Mouse (Mus musculus) right cerebral cortex, postnatal 10 days (tissue): ENCODE measurements around the gene Hhipl2.
"Not testable (repeated sequence)": the region's sequence is repeated elsewhere in the genome, so short reads cannot be mapped to it uniquely, and the experiment has no call there.

Experiments used
- DNase-seq, 2 experiments: peaks; one replicate each; pipeline ENCODE4 v3.0.0; 2021; ENCODE audit warnings: low spot score in 2 of 2

Hhipl2 gene

DNA sequence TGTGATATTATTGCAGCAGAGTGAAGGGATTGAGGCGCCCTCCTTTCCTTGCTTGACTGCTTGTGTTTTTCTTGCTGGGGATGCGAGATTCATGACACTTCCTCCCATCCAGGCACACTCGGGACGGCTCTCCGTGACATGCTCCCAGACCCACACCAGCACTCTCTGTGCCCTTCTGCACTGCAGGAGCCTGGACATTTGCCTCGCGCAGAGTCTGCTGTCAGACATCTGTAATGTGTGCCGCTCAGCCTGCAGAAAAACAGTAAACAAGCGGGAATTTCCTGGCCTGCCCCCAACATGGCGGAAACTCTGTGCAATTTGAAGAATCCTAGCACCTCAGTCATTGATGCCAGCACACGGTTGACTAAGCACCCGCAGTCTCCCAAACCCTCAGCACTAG is at the start of gene Hhipl2:
TSS of gene Hhipl2 (plus strand) at position 343 of the 400 bp plus-strand sequence.
- DNase-seq = no peak

DNA sequence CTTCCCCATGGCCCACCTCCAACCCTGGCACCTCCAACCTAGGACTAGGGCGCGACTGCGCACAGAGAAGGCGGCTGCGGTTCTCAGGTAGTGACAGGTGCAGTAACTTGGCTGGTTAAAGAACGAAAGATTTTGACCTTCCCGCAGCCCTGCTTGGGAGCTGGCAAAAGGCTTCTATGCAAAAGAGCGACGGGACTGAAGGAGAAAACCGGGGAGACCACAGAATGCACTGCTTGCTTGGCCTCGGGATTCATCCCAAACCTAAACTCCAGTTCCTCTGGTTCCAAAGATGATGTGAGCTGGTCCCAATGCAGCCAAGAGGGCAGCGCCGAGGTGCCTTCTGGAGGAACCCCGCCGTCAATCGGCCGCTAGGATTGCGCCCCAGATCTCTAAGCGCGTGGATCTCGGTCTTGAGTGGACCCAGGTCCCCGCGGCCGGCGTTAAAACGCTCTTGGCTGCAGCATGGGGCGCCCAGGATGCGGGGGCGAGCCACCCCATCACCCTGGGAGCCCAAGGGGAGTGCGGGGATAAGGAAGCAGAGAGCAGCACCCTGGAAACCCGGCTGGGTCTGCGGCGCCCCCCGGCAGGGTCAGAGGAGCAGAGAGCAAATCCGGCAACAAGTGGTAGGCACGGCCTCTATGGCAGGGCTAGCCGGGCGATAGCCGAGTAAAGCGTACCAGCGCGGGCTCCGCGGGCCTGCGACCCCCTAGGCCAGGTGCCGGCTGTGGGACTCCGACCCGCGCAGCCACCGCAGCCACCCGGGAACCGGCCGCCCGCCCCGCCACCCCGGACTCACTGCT is 49.2 kb upstream of the Hhipl2 start:
- no peak for DNase-seq

DNA sequence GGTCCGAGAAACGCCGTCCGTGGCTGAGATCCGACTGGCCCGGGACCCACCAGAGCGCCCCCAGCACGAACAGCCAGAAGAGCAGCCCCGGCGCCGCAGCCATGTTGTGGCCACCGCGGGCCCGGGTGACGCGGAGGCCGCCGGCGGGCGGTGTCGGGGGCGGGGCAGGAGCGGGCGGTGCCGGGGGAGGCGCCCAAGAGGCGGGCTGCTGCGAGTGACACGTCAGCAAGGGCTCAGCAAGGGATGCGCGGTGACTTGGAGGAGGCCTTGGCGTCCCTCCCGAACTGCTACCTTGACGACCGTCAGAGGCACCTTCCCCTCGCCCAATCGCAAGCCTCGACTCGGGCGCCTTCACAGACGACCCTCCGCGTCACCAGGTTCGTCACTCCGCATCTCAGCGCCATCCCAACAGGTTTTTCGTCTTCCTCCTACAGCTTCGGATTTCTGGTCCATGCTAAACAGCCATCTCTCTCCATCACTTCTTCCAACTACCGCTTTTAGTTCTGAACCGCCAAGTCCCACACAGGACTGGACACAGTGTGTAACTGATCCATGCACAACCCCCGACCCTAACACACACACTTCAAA is 48.5 kb upstream of the Hhipl2 start, which contains the start of gene Mia3:
TSS of gene Mia3 (minus strand) at position 127 of the 588 bp plus-strand sequence.
- peak; percentile 99 for DNase-seq

DNA sequence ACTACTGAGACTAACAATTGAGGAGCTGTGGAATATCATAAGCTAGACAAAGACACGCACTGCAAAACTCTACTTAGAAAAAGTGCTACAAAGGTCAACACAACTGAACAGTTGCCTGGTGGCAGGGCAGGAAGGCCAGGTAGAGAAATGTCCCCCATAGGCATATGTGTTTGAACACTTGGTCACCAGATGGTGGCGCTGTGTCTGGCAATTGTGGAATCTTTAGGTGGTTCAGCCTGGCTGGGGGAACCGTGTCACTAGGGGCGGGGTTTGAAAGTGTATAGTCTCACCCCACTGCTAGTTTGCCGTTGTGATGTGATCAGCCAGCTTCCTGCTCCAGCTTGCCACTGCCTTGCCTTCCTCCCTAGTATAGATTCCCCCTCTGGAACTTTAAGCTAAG is 43.3 kb upstream of the Hhipl2 start:
- no peak for DNase-seq

DNA sequence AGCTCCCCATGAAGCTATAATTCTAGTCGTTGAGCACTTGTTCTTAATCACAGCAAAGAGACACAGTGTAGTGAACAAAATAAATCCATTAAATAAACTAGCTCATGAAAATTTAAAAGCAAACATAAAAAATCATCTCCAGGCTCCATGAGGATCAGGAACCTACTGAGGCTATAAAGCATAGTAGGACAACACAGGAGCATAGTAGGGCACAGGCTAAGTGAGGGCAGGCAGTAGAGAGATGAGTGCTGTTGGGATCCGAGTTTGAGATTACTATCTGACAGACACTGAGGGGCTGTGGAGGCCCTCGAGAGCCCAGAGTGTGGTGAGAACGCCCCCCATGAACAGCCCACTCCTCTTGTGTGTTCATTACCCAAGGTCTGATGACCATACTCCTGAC is 41.0 kb upstream of the Hhipl2 start:
- no peak for DNase-seq

DNA sequence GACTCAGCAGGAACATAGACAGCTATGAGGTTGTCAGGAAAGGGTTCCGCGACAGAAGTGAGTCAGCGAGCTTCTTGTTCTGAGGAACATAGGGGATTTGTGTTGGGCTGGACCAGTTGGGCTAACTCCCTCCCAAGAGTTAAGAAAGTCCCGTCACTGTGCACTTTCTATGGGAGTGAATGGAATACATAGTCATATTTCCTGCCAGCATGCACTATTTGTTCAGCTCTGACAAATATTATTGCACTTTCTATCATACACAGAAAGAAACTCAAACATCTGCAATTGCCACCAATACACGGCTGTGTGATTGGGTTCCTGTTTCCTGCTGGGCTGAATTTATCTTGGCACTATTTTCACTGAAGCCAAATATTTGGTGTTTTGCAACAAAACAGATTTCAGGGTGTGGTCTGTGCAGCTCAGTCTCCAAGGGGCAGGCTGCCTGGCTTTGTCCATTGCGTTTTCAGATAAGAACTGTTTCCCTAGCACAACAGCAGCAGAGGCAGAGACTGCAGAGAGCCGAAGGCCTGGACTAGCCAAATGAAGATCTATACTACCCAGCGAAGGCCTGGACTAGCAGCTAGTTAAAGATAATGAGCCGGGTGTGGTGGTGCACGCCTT is 39.6 kb upstream of the Hhipl2 start:
- no peak for DNase-seq

DNA sequence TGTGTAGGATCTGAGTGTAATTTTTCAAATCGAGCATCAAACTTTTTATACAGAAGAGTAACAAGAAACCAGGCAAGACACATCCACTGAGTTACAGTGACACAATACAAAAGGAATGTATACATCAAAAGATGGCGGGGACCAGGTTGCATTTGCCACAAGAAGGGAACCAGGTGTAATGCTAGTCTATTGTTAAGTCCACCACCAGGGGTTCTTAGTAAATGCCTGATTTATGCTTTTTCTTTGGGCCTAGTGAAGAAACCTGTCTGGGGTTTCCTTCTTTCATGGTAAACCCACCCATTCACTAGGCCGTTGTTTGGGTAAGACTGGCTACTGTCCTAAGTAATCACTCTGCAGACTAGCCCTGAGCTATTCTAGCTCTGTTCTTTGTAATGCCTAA is 38.6 kb upstream of the Hhipl2 start:
- DNase-seq = not testable (repeated sequence)

DNA sequence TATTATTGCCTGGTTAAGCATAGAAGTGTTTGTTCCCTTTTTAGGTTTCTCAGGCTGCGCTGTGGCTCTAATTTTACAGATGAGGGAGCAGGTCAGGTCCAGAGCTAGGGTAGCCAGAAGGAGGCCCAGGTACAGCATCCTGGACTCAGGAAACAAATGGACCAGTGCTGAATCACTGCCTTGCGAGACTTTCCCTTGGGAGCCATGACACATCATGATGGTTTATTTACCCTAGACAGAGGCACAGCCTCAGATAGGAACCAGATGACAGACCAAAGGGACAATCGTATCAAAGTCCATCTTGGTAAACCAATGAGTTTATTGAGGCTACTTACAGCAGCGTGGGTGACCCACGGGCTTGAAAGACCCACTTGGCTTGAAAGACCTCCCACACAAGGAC is 36.2 kb upstream of the Hhipl2 start:
- DNase-seq = no peak

DNA sequence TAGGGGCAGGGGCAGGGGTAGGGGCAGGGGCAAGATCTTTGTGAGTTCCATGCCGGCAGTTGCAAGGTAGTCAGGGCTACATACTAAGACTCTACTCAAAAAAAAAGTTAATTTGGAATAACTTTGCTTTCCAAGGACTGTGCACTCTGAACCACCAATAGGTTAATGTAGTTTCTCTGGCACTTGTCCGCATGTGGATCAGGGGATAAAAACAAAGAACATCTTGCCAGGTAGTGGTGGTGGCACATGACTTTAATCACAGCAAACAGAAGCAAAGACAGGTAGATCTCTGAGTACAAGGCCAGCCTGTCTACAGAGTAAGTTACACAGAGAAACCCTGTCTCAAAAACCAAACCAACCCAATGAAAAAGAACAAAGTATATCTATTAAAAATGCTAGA is 35.4 kb upstream of the Hhipl2 start:
- DNase-seq = no peak

DNA sequence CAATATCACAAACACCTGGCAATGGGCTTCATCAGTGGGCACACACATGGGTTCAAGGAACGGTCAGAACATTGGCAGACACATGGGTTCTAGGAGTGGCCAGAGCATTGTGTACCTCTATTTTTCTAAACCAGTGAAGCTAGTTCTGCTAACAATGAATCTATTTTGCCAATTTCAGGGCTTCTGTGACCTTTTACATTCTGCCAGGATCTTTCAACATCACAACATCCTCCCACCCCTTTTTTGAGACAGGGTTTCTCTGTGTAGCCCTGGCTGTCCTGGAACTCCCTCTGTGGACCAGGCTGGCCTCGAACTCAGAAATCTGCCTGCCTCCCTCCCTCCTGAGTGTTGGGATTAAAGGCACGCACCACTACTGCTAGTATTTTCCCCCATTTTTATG is 30.6 kb upstream of the Hhipl2 start:
- DNase-seq = not testable (repeated sequence)

DNA sequence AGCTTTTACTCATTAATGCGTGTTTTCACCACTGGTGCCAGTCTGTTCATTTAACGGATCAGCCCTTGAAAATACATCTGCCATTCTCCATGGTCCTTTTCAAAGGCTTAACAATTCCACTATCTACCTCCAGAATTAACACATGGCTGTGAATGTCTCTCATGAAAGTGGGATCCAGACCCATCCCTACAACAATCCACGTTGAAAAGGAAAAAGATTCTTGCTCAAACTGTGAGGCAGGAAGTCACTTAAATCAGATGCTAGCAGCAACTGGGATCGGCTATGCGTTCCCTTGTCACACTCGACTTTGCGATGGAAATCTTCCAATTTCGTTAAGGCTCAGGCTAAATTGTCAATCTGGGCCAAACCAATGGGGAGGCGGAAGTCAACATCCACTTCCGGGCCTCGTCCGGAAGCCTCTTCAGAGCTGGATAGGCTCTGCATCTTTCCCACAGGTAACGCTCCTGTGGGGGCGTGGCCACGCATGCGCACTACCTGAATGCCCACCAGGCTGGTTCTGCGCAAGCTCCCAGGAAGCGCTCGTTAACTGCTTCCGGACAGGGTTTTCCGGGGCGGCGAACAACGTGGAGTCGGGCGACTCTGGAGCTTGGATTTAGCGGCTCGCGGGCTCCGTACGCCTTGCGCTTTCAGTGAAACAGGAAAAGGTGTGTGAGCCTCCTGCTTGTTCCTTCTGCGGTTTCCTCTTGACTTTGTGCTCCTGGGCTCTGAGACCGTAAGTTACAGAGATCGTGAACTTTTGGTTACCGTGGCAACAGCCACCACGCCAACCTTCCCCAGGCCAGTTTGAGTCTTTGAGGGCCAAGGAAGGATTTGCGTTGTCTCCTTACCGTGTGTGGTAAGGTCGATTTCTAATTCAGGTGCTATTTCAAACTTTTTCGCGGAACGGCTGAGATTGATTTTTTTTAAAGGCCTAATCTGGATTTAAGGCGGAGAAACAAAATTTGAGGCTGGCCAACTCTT is 29.3 kb upstream of the Hhipl2 start, which contains the start of gene Taf1a:
TSS of gene Taf1a (plus strand) at position 556 of the 981 bp plus-strand sequence.
- peak; percentile 96 to 97 for DNase-seq

DNA sequence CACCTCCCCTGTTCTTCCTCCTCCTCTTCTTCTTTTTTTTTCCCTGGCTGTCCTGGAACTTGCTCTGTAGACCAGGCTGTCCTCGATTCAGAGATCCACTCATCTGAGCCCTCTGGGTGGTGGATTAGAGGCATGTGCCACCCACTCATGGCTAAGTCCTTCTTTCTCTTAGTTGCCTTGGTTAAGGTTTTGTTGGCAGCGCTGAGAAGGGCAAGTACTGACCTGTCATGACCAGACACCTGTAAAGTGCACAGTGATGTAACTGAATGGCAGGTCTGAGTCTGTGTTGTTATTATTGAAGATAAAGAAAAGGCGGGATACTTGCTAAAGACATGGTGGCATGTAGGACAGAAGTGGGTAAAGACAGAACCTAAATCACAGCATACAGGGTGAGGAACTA is 14.6 kb upstream of the Hhipl2 start:
- DNase-seq = no peak

DNA sequence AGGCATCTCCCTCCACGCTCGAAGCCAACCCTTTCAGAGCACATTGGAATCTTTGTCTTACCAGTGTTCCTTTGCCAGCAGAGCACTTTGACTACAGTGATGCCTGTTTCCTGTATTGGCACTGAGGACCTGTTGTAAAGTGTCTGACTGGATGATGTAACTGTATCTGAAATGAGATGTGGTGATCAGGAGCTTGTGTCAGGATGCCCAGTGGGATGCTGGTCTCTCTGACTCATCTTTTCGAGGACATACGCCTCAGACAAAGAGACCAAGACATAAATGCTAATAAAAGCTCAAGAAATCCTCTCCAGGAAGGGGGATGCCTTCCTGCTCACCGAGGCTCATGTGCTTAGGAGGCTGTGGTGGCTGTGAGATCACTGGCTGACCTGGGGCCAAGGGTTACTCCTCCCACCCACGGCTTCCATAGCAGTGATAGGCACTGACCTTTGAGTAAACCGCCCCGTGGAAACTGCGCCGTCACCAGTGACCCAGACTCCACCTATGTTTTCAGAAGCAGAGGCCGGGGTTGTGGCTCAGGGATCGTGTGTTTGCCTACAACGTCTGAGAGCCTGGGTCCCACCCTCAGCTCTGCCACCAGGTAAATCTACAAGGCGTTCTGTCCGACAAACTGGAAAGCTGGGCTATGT is 3.8 kb upstream of the Hhipl2 start:
- DNase-seq = no peak

DNA sequence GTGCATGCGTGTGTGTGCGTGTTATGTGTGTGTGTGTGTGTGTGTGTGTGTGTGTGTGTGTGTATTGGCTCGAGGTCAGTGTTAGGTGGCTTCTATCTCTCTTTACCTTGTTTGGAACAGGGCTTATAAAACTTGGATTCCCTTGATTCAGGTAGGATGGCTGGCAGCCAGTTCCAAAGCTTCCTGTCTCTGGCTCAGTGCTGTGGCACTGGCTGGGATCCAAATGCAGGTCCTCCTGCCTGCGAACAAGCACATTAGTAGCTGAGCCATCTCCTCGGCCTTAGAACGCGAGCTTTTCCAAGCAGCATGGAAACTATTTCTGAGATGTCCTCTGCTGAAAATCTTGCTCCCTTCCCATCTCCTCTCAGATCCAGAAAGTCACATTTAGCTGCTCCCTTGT is 1.7 kb downstream of the Hhipl2 start:
- DNase-seq = no peak

DNA sequence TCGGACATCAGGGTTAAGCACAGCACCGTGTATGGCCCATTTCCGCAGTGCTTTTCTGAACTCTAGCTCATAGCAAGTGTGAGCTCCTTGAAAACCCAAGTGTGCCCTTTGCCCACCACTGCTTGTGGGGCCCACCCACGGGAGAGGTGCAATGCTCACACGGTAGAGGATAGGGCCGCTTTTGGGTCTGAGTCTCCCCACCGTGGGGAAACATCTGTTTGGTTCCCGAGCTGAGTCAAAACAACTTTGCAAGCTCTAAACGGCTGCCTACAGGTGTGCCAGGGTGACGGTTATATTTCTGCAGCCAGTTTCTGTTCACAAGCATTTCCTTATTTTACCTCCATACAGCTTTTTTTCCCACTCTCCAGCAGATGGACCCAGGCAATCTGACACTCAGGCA is 2.3 kb downstream of the Hhipl2 start:
- DNase-seq = no peak

DNA sequence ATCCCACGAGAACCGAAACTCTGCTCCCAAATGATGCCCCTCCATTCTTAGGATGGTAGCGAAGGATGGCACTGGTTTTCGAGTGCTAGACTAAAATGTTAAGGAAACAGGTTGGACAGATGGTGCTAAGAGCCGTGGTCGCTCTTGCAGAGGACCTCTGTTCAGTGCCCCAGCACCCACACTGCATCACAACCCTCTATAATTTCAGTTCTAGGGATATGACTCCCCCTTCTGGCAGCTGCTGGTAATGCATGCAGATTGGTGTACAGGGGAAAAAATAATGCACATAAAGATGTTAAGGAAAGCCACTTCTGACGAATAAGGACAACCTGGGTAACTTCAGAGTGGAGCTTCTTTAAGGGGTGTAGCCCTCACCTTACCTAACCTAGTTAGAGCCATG is 6.1 kb downstream of the Hhipl2 start:
- DNase-seq = no peak

DNA sequence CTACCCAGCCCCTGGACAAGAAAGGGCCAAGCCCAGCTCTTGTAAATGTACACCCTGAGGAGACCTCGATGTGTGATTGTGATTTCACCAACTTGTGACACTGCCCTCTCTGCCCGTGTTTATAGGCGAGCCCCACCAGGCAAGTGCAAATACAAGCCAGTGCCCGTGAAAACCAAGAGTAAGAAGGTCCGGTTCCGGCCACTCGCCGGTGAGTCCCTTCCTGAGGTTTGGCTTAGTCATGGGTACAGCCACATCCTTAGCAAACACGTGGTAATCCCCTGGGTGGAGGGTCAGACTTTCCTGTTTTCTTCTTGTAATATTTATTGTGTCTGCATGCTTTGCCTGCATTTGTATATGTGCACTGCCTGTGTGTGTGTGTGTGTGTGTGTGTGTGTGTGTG is 16.9 kb downstream of the Hhipl2 start:
- no peak for DNase-seq

DNA sequence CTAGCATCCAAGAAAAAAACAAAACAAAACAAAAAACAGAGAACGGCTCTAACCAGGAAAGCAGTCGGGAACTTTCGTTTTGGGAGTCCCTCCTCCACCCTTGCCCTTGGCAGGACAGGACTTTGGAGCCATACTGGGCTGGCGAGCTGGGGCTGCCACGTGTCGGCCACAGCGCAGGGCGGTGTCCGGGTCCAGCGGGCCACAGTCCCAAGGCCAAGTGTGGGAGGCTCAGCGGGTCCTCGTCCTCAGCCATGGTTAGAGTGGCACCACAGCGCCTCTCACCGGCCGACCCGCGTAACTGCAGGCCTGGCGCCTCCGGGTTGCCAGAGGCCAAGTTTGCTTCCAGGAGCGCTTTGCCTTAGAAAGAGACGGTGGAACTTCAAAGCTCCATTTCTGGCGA is 21.0 kb downstream of the Hhipl2 start:
- DNase-seq = peak; percentile 69 to 71

DNA sequence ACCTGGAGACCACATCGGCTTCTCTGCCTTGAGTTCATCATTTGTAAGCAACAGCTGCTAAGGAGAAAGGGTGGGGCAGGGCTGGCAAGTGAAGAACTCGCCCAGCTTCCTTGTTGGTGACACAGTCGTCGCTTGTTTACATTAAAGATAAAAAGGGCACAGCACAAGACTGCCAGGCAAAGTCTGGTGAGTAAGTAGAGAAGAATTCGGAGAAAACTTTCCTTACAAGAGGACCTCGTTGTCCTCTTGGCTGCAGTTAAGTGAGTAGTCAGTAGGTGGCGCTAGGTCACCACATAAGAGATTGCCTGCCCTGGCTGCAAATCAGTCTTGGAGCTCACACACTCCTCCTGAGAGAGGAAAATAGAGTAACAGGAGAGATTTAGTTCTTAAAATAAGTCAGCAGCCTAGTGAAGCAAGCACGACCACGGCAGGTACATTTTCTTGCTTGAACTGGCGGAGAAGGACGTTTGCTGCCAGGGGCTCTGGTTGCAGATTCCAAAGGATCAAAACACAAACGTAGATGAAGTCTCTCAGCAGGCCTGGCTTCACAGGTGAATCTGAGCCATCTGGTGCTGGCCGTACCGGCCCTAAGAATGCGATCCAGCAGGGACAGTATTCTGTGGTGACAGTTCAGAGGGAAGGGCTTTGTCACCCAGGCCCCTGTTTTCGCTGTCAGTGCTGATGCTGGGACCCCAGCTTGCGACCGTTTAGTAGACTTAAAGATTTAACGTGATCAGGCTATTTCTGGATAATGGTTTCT is 24.2 kb downstream of the Hhipl2 start:
- DNase-seq = peak; percentile 86 to 89

DNA sequence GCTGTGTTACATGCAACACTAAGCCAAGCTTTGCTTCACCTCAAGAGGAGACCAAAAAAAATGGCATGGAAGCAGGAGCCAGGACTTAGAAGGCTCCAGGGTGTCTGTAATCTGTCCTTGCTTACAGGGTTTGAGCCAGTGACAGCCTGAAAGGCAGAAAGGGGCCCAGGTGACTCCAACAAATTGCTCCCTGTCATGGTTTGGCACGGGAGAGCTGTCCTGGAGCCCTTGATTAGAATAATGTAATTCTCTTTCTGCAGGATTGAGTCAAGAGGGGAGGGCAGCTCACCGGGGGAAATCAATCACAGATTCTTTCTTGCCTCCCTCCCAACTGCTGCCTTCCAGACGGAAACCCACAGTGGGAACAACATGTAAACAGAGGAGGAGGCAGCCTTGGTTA is 35.1 kb downstream of the Hhipl2 start:
- DNase-seq = no peak
